Mouse (Mus musculus) neural tube, embryonic 11.5 days (tissue): Measurements from ENCODE around the gene Gm26992. TPM values are rescaled to one million over a fixed set of nuclear protein-coding genes. Genes with fewer than 3 reads are reported as not detected.
A peak's percentile ranks its signal among the peaks of the same experiment; 100 is the strongest.

Source experiments
- ATAC-seq: fragments of 200-750 bp; cut with Nextera tagmentation; 2 replicates; pipeline ENCODE4 v1.8.0; 2017; ENCODE audit warnings: moderate number of reproducible peaks, mild to moderate bottlenecking, moderate TSS enrichment, moderate library complexity; ENCODE audit not compliant: insufficient read depth, low FRiP score, low TSS enrichment
- DNase-seq: peaks from one replicate; pipeline ENCODE4 v3.0.0-alpha.2; 2015; ENCODE audit warnings: low spot score
- H3K27ac ChIP-seq: fragments of 300-500 bp; sonication (generic); 2 replicates; pipeline ENCODE4 v1.5.1; 2014; ENCODE audit warnings: low read depth, mild to moderate bottlenecking, low read length
- H3K27me3 ChIP-seq: fragments of 300-500 bp; sonication (generic); 2 replicates; pipeline ENCODE4 v1.6.1; 2014; ENCODE audit warnings: mild to moderate bottlenecking, low read length, mixed read lengths; ENCODE audit not compliant: control insufficient read depth, insufficient read depth
- H3K36me3 ChIP-seq: fragments of 300-500 bp; sonication (generic); 2 replicates; pipeline ENCODE4 v1.6.1; 2014; ENCODE audit warnings: mild to moderate bottlenecking, low read length, moderate library complexity, mixed read lengths; ENCODE audit not compliant: control insufficient read depth, insufficient read depth
- H3K4me1 ChIP-seq: fragments of 300-500 bp; sonication (generic); 2 replicates; pipeline ENCODE4 v1.6.1; 2014; ENCODE audit warnings: low read length, mixed read lengths; ENCODE audit not compliant: control insufficient read depth, insufficient read depth
- H3K4me2 ChIP-seq: fragments of 300-500 bp; sonication (generic); 2 replicates; pipeline ENCODE4 v1.6.1; 2014; ENCODE audit warnings: low read depth, mild to moderate bottlenecking, moderate library complexity
- H3K4me3 ChIP-seq: fragments of 300-500 bp; sonication (generic); 2 replicates; pipeline ENCODE4 v1.5.1; 2014; ENCODE audit warnings: low read depth, low read length
- H3K9ac ChIP-seq: fragments of 300-500 bp; sonication (generic); 2 replicates; pipeline ENCODE4 v1.6.1; 2014; ENCODE audit warnings: mild to moderate bottlenecking, low read length
- H3K9me3 ChIP-seq: fragments of 300-500 bp; sonication (generic); 2 replicates; pipeline ENCODE4 v1.6.1; 2016; ENCODE audit warnings: low read length; ENCODE audit not compliant: control insufficient read depth
- WGBS: fragments of 180-500 bp; shearing (Covaris S2); extraction: QIAGEN DNeasy Blood & Tissue Kit; methylation state at CpG from one replicate; pipeline ENCODE4 v1.1.7; 2014; 5-methylcytosine and 5-hydroxymethylcytosine counted together
- polyA plus RNA-seq: library from polyadenylated mRNA; unstranded; fragments of >200 nt; fragmentation: Nextera tagmentation; extraction: Ambion mirVana; gene quantifications from 2 replicates; pipeline ENCODE4 v1.2.1, GENCODE M21; 2014

The Gm26992 gene
- polyA plus RNA-seq, 1 experiment from 2014 or later: not detected

- no peak for DNase-seq
- WGBS: 87% methylated on average over 3 of the region's 3 CpGs
- H3K36me3 ChIP-seq: no peaks in the 10 kb centered on the region
- H3K27me3 ChIP-seq: no peaks in the 10 kb centered on the region
- no peaks in the 10 kb centered on the region for H3K9me3 ChIP-seq
- H3K4me1 ChIP-seq: no peaks in the 10 kb centered on the region
- H3K4me2 ChIP-seq: no peak overlapping the region
- no peak overlapping the region for H3K4me3 ChIP-seq
- no peak overlapping the region for H3K9ac ChIP-seq
- no peak overlapping the region for H3K27ac ChIP-seq
- ATAC-seq: no peak
These were observed 50.5 kb downstream of the Gm26992 start for GRCm38 (mm10) chrX:103472346-103472745.

- Histone ChIP-seq H3K9ac (no peak overlapping the region), H3K36me3 (no peaks in the 10 kb centered on the region), H3K9me3 (no peaks in the 10 kb centered on the region), H3K27me3 (no peaks in the 10 kb centered on the region), H3K4me1 (no peaks in the 10 kb centered on the region), H3K4me2 (no peak overlapping the region), H3K4me3 (no peak overlapping the region), H3K27ac (no peak overlapping the region)
- ATAC-seq (peak; percentile 38; the same call in 1 of the 2 replicates), DNase-seq (peak; percentile 68)
- WGBS: 11% methylated on average over 3 of the region's 3 CpGs
These were observed 55.7 kb downstream of the Gm26992 start for GRCm38 (mm10) chrX:103477507-103477906.

GRCm38 (mm10) chrX:103481243-103482096, 59.7 kb downstream of the Gm26992 start:
- H3K4me3 ChIP-seq: peak overlapping the region; percentile 42
- DNase-seq: peak; percentile 58
- H3K27ac ChIP-seq: peak overlapping the region; percentile 53; the same call in 1 of the 2 replicates
- H3K27me3 ChIP-seq: no peaks in the 10 kb centered on the region
- 61% methylated on average over 32 of the region's 32 CpGs for WGBS
- no peaks in the 10 kb centered on the region for H3K36me3 ChIP-seq
- peak overlapping the region; percentile 21; the same call in 1 of the 2 replicates for H3K4me2 ChIP-seq
- H3K9ac ChIP-seq: peak overlapping the region; percentile 61
- no peaks in the 10 kb centered on the region for H3K9me3 ChIP-seq
- ATAC-seq: peak; percentile 76
- no peaks in the 10 kb centered on the region for H3K4me1 ChIP-seq

GRCm38 (mm10) chrX:103482097-103482451, 60.3 kb downstream of the Gm26992 start:
- peak overlapping the region; percentile 61 for H3K9ac ChIP-seq
- no peak for ATAC-seq
- peak overlapping the region; percentile 42 for H3K4me3 ChIP-seq
- H3K36me3 ChIP-seq: no peaks in the 10 kb centered on the region
- no peaks in the 10 kb centered on the region for H3K27me3 ChIP-seq
- WGBS: 63% methylated on average over 24 of the region's 24 CpGs
- no peak overlapping the region for H3K4me2 ChIP-seq
- DNase-seq: no peak
- no peaks in the 10 kb centered on the region for H3K9me3 ChIP-seq
- H3K27ac ChIP-seq: peak overlapping the region; percentile 53; the same call in 1 of the 2 replicates
- H3K4me1 ChIP-seq: no peaks in the 10 kb centered on the region

GRCm38 (mm10) chrX:103483047-103483446, 61.2 kb downstream of the Gm26992 start:
- peak overlapping the region; percentile 19; the same call in 1 of the 2 replicates for H3K4me2 ChIP-seq
- H3K4me1 ChIP-seq: no peaks in the 10 kb centered on the region
- no peaks in the 10 kb centered on the region for H3K36me3 ChIP-seq
- no peaks in the 10 kb centered on the region for H3K27me3 ChIP-seq
- H3K9me3 ChIP-seq: no peaks in the 10 kb centered on the region
- H3K4me3 ChIP-seq: peak overlapping the region; percentile 42
- no peak overlapping the region for H3K9ac ChIP-seq
- DNase-seq (peak; percentile 48), ATAC-seq (peak; percentile 28; the same call in 1 of the 2 replicates)
- WGBS: 54% methylated on average over 17 of the region's 17 CpGs
- H3K27ac ChIP-seq: no peak overlapping the region

- ATAC-seq (no peak), DNase-seq (peak; percentile 49)
- no peak overlapping the region; the same call in 1 of the 2 replicates for H3K4me2 ChIP-seq
- no peaks in the 10 kb centered on the region for H3K27me3 ChIP-seq
- H3K9ac ChIP-seq: no peak overlapping the region
- no peak overlapping the region for H3K4me3 ChIP-seq
- no peaks in the 10 kb centered on the region for H3K4me1 ChIP-seq
- WGBS: 51% methylated on average over 2 of the region's 2 CpGs
- no peak overlapping the region for H3K27ac ChIP-seq
- H3K36me3 ChIP-seq: no peaks in the 10 kb centered on the region
- H3K9me3 ChIP-seq: no peaks in the 10 kb centered on the region
These were observed 62.2 kb downstream of the Gm26992 start for GRCm38 (mm10) chrX:103484050-103484449.

GRCm38 (mm10) chrX:103490853-103491252, 69.0 kb downstream of the Gm26992 start:
- Histone ChIP-seq H3K27me3 (no peaks in the 10 kb centered on the region), H3K27ac (no peak overlapping the region), H3K4me2 (no peak overlapping the region), H3K4me3 (no peak overlapping the region), H3K36me3 (no peaks in the 10 kb centered on the region), H3K4me1 (no peaks in the 10 kb centered on the region), H3K9me3 (no peaks in the 10 kb centered on the region), H3K9ac (no peak overlapping the region)
- ATAC-seq (no peak), DNase-seq (no peak)
- 94% methylated on average over 2 of the region's 2 CpGs for WGBS

- peak overlapping the region; percentile 89 for H3K27ac ChIP-seq
- ATAC-seq (0 out of 2 replicates have a peak, but pooled peaks have one; percentile 20), DNase-seq (peak; percentile 16)
- H3K4me1 ChIP-seq: no peaks in the 10 kb centered on the region
- peak overlapping the region; percentile 55 for H3K9ac ChIP-seq
- no peaks in the 10 kb centered on the region for H3K9me3 ChIP-seq
- H3K27me3 ChIP-seq: no peaks in the 10 kb centered on the region
- peak overlapping the region; percentile 47 for H3K4me3 ChIP-seq
- 48% methylated on average over 10 of the region's 10 CpGs for WGBS
- peak overlapping the region; percentile 48 for H3K4me2 ChIP-seq
- H3K36me3 ChIP-seq: no peaks in the 10 kb centered on the region
These were observed 70.8 kb downstream of the Gm26992 start for GRCm38 (mm10) chrX:103492398-103493256.
